Mouse (Mus musculus): ENCODE data around the gene Glt8d1.

GRCm38 (mm10) chr14:31013928-31014327 lies 12.7 kb downstream of the Glt8d1 start:
- TF ChIP-seq MXI1 (IDR thresholded peaks at IDR 0.05; ENCODE audit: low read depth, low read length) (no peak), POLR2A (IDR thresholded peaks at IDR 0.05; ENCODE audit: low read depth, low read length) (no peak), MAZ (IDR thresholded peaks at IDR 0.05; ENCODE audit: low read depth, low read length) (no peak), SMC3 (IDR thresholded peaks at IDR 0.05; ENCODE audit: low read depth, low read length) (no peak), RCOR1 (conservative IDR thresholded peaks at IDR 0.05; ENCODE audit: low read depth, low read length) (no peak), SIN3A (IDR thresholded peaks at IDR 0.05; ENCODE audit: low read length) (no peak), ELF1 (IDR thresholded peaks at IDR 0.05; ENCODE audit: low read depth, low read length) (no peak)

All from CH12.LX (cell line).